Mouse (Mus musculus): Measurements from ENCODE around the gene Rab3ip.

DNA sequence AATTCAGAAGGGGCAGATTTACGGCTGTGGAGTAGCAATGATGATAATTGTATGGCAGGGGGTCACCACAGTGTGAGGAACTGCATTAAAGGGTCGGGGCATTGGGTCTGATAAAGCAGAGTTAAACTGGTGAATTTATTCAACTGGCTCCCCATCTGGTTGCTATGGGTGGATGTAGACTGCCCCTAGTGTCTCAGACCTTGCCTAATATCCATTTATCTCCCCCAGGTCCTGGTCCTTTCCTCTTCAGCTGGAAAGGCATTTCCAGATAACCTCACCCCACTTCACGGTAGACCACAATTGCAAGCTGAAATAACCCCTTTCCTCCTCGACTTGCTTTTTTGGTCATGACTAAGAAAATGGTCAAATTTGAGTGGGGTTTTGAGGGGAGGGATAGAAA, 26.9 kb upstream of the Rab3ip start:
- no peak for TF ChIP-seq CTCF (IDR thresholded peaks at IDR 0.05; ENCODE audit: extremely low read depth, insufficient read depth, insufficient read length, insufficient replicate concordance)
- TF ChIP-seq POLR2A (IDR thresholded peaks at IDR 0.05; ENCODE audit: low read depth, low read length) = no peak

All from spleen, adult 2 months (tissue).